Mouse (Mus musculus): ENCODE data around the gene Rab37. TPM values are rescaled to one million over a fixed set of nuclear protein-coding genes. Genes with fewer than 3 reads are reported as not detected.
A peak's percentile ranks its signal among the peaks of the same experiment; 100 is the strongest.

Gene Rab37
- polyA plus RNA-seq, 1 experiment from 2014 or later, result 1.3 TPM

GRCm38 (mm10) chr11:115153088-115153487, 61.9 kb downstream of the Rab37 start:
- no peak overlapping the region for H3K9ac ChIP-seq (replicated peaks; ENCODE audit: low read depth, low read length)
- H3K4me3 ChIP-seq (ENCODE audit: low read depth, low read length), result no peak overlapping the region
- 77% methylated on average over 9 of the region's 9 CpGs for WGBS
- H3K9me3 ChIP-seq (ENCODE audit: control insufficient read depth, low read depth, low read length), result no peaks in the 10 kb centered on the region
- peaks cover 4% of the 10 kb centered on the region for H3K27me3 ChIP-seq (ENCODE audit: control insufficient read depth, insufficient read depth, low read length)
- H3K27ac ChIP-seq (ENCODE audit: low read length), result no peak overlapping the region
- H3K4me1 ChIP-seq (ENCODE audit: control insufficient read depth, insufficient read depth, low read length), result peaks cover 14% of the 10 kb centered on the region
- no peak overlapping the region for H3K4me2 ChIP-seq (replicated peaks; ENCODE audit: low read depth, low read length)
- no peak for ATAC-seq (ENCODE audit: insufficient number of reproducible peaks, insufficient read depth, low FRiP score, low read depth)
- no peaks in the 10 kb centered on the region for H3K36me3 ChIP-seq (ENCODE audit: control insufficient read depth, insufficient read depth, low read length)

- Histone ChIP-seq H3K27me3 (ENCODE audit: control insufficient read depth, insufficient read depth, low read length) (peaks cover 4% of the 10 kb centered on the region), H3K4me2 (replicated peaks; ENCODE audit: low read depth, low read length) (peak overlapping the region; percentile 50), H3K9me3 (ENCODE audit: control insufficient read depth, low read depth, low read length) (no peaks in the 10 kb centered on the region), H3K4me1 (ENCODE audit: control insufficient read depth, insufficient read depth, low read length) (peaks cover 19% of the 10 kb centered on the region), H3K4me3 (ENCODE audit: low read depth, low read length) (peak overlapping the region; percentile 26), H3K27ac (ENCODE audit: low read length) (no peak overlapping the region), H3K36me3 (ENCODE audit: control insufficient read depth, insufficient read depth, low read length) (no peaks in the 10 kb centered on the region), H3K9ac (replicated peaks; ENCODE audit: low read depth, low read length) (0 out of 2 replicates have a peak overlapping the region, but pooled peaks have one; percentile 3)
- ATAC-seq (ENCODE audit: insufficient number of reproducible peaks, insufficient read depth, low FRiP score, low read depth), result peak; percentile 74
- 1% methylated on average over 35 of the region's 35 CpGs for WGBS
Measured at GRCm38 (mm10) chr11:115153699-115154292, 62.6 kb downstream of the Rab37 start.

DNA sequence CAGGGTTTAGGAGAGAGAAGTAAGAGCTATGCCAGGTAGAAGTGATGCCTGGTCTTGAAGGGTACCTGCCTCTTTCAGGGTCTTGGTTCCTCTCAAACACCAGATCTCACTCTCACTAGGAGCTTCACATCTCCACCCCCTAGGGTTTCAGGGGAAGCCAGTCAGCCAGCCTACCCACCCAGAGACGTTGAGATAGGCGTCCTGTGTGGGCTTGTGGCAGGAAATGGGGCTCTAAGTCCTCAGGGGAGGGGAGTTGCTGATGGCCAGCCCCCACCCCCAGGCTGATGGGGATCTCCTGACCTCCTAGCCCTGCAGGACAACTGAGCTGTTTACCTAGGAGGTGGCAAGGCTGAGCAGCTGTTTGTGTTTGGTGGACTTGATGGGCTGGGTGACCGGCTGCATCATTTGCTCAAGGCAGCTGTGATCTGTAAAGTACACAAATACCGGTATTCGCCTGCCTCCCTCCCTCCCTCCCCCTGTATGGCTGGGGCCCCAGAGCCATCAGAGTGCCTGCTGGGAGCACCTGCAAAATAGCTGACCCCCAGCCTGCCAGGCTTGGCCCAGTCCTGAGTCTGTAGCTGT, 63.9 kb downstream of the Rab37 start:
- no peak overlapping the region for H3K4me3 ChIP-seq (ENCODE audit: low read depth, low read length)
- no peak for ATAC-seq (ENCODE audit: insufficient number of reproducible peaks, insufficient read depth, low FRiP score, low read depth)
- H3K27ac ChIP-seq (ENCODE audit: low read length), result no peak overlapping the region
- no peak overlapping the region for H3K9ac ChIP-seq (replicated peaks; ENCODE audit: low read depth, low read length)
- WGBS, result 5% methylated on average over 5 of the region's 5 CpGs
- H3K27me3 ChIP-seq (ENCODE audit: control insufficient read depth, insufficient read depth, low read length), result peaks cover 4% of the 10 kb centered on the region
- H3K4me1 ChIP-seq (ENCODE audit: control insufficient read depth, insufficient read depth, low read length), result peaks cover 19% of the 10 kb centered on the region
- no peak overlapping the region for H3K4me2 ChIP-seq (replicated peaks; ENCODE audit: low read depth, low read length)
- H3K9me3 ChIP-seq (ENCODE audit: control insufficient read depth, low read depth, low read length), result no peaks in the 10 kb centered on the region
- H3K36me3 ChIP-seq (ENCODE audit: control insufficient read depth, insufficient read depth, low read length), result no peaks in the 10 kb centered on the region

GRCm38 (mm10) chr11:115157933-115158719, 66.9 kb downstream of the Rab37 start:
- no peak overlapping the region for H3K4me2 ChIP-seq (replicated peaks; ENCODE audit: low read depth, low read length)
- peak overlapping the region; percentile 52; the same call in 1 of the 2 replicates for H3K27ac ChIP-seq (ENCODE audit: low read length)
- peaks cover 27% of the 10 kb centered on the region for H3K4me1 ChIP-seq (ENCODE audit: control insufficient read depth, insufficient read depth, low read length)
- ATAC-seq (ENCODE audit: insufficient number of reproducible peaks, insufficient read depth, low FRiP score, low read depth), result no peak
- no peaks in the 10 kb centered on the region for H3K36me3 ChIP-seq (ENCODE audit: control insufficient read depth, insufficient read depth, low read length)
- peaks cover 4% of the 10 kb centered on the region for H3K27me3 ChIP-seq (ENCODE audit: control insufficient read depth, insufficient read depth, low read length)
- H3K9me3 ChIP-seq (ENCODE audit: control insufficient read depth, low read depth, low read length), result no peaks in the 10 kb centered on the region
- WGBS, result 29% methylated on average over 12 of the region's 12 CpGs
- no peak overlapping the region for H3K9ac ChIP-seq (replicated peaks; ENCODE audit: low read depth, low read length)
- H3K4me3 ChIP-seq (ENCODE audit: low read depth, low read length), result no peak overlapping the region

- H3K4me1 ChIP-seq (ENCODE audit: control insufficient read depth, insufficient read depth, low read length), result peaks cover 28% of the 10 kb centered on the region
- WGBS, result 48% methylated on average over 11 of the region's 11 CpGs
Measured at GRCm38 (mm10) chr11:115160016-115160797, 69.0 kb downstream of the Rab37 start.

GRCm38 (mm10) chr11:115160883-115161577, 69.8 kb downstream of the Rab37 start:
- H3K4me1 ChIP-seq (ENCODE audit: control insufficient read depth, insufficient read depth, low read length), result peaks cover 30% of the 10 kb centered on the region
- H3K27ac ChIP-seq (ENCODE audit: low read length), result peak overlapping the region; percentile 33; the same call in 1 of the 2 replicates
- H3K9ac ChIP-seq (replicated peaks; ENCODE audit: low read depth, low read length), result no peak overlapping the region
- no peaks in the 10 kb centered on the region for H3K27me3 ChIP-seq (ENCODE audit: control insufficient read depth, insufficient read depth, low read length)
- no peaks in the 10 kb centered on the region for H3K36me3 ChIP-seq (ENCODE audit: control insufficient read depth, insufficient read depth, low read length)
- no peak overlapping the region for H3K4me2 ChIP-seq (replicated peaks; ENCODE audit: low read depth, low read length)
- no peak for ATAC-seq (ENCODE audit: insufficient number of reproducible peaks, insufficient read depth, low FRiP score, low read depth)
- no peak overlapping the region for H3K4me3 ChIP-seq (ENCODE audit: low read depth, low read length)
- no peaks in the 10 kb centered on the region for H3K9me3 ChIP-seq (ENCODE audit: control insufficient read depth, low read depth, low read length)
- 29% methylated on average over 10 of the region's 10 CpGs for WGBS

More at GRCm38 (mm10) chr11:115160016-115160797, 69.0 kb downstream of the Rab37 start:
- Histone ChIP-seq H3K27me3 (ENCODE audit: control insufficient read depth, insufficient read depth, low read length) (no peaks in the 10 kb centered on the region), H3K36me3 (ENCODE audit: control insufficient read depth, insufficient read depth, low read length) (no peaks in the 10 kb centered on the region), H3K4me2 (replicated peaks; ENCODE audit: low read depth, low read length) (no peak overlapping the region), H3K4me3 (ENCODE audit: low read depth, low read length) (no peak overlapping the region), H3K9ac (replicated peaks; ENCODE audit: low read depth, low read length) (no peak overlapping the region), H3K9me3 (ENCODE audit: control insufficient read depth, low read depth, low read length) (no peaks in the 10 kb centered on the region), H3K27ac (ENCODE audit: low read length) (no peak overlapping the region)
- no peak for ATAC-seq (ENCODE audit: insufficient number of reproducible peaks, insufficient read depth, low FRiP score, low read depth)

GRCm38 (mm10) chr11:115161578-115162204, 70.5 kb downstream of the Rab37 start:
- peaks cover 30% of the 10 kb centered on the region for H3K4me1 ChIP-seq (ENCODE audit: control insufficient read depth, insufficient read depth, low read length)
- peak overlapping the region; percentile 72 for H3K27ac ChIP-seq (ENCODE audit: low read length)
- H3K9ac ChIP-seq (replicated peaks; ENCODE audit: low read depth, low read length), result no peak overlapping the region
- 0 out of 2 replicates have a peak overlapping the region, but pooled peaks have one; percentile 83 for H3K4me2 ChIP-seq (replicated peaks; ENCODE audit: low read depth, low read length)
- 52% methylated on average over 9 of the region's 9 CpGs for WGBS
- H3K9me3 ChIP-seq (ENCODE audit: control insufficient read depth, low read depth, low read length), result no peaks in the 10 kb centered on the region
- H3K27me3 ChIP-seq (ENCODE audit: control insufficient read depth, insufficient read depth, low read length), result no peaks in the 10 kb centered on the region
- no peak overlapping the region for H3K4me3 ChIP-seq (ENCODE audit: low read depth, low read length)
- no peak for ATAC-seq (ENCODE audit: insufficient number of reproducible peaks, insufficient read depth, low FRiP score, low read depth)
- no peaks in the 10 kb centered on the region for H3K36me3 ChIP-seq (ENCODE audit: control insufficient read depth, insufficient read depth, low read length)

Data from stomach, embryonic 14.5 days (tissue).